Mouse (Mus musculus): ENCODE measurements at regions not wholly inside any gene's neighbourhood (a gene's known extent, or its start where the extent isn't known, plus 50 kb on each side); places are given as distances from the start of the nearest gene placed in this dataset.

DNA sequence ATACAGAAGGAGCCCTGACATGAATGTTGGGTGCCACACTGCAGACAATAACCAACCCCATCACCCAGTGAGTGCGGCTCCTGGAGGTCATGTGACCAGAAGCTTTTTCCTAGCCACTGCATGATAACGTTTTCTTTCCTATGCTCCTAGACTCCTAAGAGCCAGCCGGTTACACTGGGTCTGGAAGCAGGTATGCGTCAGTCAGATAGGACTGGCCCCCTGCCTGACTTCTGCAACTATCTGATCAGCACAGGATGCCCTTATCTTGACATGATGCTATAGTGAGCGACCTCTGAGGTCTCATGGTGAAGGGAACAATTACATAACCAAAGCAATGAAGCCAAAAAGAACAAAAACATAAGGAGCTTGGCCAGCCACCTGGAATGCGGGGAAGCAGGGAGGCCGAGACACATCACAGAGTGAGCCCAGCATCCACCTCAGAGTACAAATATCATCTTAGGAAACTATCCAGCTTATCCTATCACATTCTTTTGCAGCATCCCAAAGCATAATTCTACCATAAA is 63.2 kb upstream of the Trib2 start:
- ATAC-seq (replicated peaks; ENCODE audit: insufficient number of reproducible peaks, low FRiP score, low TSS enrichment, poor library complexity, severe bottlenecking) = no peak

Data from monocyte, adult 5-6 weeks (primary cell).